Mouse (Mus musculus) right cerebral cortex, postnatal 14 days (tissue): ENCODE data around the gene Psmg4.

Experiments
- DNase-seq: peaks from one replicate; pipeline ENCODE4 v3.0.0; 2022

Psmg4 gene

DNA sequence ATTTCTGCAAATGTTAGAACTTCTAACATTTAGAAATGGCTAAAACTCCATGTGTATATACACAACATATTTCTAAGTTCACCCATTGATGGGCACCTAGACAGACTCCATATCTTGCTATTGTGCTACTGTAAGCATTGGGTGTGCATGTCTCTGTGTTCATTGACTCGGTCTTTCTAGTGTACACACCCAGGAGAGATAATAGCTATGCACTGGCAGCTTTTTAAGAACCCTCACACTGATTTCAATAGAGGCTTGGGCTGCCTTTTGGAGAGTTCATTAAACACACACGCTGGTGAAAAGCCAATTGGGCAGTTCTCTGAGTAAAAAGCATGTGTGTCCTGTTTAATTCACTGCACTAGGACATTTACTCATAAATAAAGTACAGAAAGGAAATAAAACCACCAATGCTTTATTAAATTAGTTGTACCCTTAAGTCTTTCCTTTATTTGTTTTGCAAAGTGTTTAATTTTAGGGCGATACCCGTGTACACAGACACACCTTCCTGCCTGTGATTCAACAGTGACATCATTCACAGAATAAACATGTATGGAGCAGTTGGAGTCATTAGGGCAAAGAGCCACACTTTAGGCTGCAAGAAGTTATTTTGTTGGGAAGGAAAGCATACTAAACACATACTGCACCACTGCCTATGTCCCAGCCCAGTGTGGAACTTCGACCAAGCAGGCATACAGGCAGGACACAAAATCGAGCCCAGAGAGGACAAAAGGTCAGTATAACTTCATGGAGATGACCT is 45.1 kb downstream of the Psmg4 start:
- DNase-seq, result no peak

DNA sequence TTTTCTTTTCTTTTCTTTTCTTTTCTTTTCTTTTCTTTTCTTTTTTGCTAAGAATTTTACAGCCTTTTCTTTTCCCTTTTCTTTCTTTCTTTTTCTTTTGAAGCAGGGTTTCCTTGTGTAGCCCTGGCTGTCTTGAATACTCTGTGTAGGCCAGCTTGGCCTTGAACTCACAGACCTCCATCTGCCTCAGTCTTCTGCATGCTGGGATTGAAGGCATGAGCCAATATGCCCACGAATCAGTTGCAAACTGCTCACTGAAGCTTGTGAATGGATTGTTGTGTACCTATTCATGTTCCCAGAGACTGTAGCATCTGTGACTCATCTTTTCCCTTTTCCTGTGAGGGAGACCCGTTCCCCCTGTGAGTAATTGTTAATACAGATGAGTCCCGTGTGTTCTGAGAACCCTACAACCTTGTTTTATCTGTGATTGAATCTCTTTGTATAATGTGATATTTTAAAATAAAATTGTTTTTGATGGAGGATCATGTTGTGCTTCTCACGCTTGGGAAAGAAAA is 48.6 kb downstream of the Psmg4 start:
- DNase-seq, result no peak

DNA sequence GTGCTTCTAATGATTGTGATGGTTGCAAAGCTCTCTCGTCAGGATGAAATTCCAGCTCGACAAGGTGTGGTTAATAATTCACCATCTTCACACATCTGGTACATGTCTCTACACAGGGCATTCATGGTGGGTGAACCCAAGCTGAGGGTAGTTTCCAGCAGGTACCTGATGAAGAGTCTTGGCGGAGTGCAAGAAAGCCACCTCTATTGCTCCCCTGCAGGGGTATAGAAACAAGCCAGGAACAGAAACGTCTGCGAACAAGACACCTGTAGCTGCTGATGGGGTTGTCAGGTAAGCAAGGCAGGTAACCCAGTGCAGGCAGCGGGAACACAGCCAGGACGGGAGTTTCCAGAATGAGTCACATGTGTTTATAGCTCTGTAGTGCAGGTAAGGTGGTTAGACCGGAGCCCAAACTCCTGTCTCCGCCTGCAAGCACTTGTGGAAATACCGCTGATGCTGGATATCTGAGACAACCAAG is 50.0 kb downstream of the Psmg4 start:
- DNase-seq, result no peak

DNA sequence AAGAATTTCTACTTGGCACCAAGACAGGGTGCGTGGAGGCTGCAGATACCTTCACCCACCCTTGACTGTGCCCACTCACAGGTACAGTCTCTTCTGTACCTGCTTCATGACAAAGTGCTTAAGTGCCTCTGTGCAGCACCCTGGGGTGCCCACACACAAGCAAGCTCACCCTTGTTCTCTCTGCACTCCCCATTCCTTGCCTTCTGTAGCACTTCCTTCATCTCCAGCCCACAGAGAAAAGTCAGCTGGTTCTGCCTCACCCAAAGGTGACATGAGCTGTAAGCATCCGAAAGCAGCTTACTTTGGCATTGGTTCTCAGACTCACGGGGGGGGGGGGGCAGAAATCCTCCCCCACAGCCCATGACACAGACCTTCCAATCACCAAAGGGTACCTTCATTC is 52.1 kb downstream of the Psmg4 start:
- no peak for DNase-seq

DNA sequence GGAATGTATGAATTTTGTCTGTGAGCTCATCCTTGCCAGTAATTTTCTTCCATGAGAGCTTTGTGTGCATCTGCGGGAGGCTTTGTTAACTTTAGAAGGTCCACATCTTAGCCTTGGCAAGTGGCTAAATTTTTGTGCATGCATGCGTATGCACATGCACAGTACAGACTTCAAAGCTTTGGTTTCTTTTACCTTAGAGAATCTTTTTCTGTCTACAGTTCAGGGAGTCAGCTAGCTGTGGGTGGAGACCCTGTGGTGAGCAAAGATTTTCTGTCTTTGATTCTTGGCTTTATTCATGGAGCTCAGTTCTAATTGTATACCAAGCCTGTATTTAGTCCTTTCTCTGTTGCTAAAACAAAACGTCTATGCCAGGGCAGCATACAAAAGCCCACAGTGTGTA is 56.0 kb downstream of the Psmg4 start:
- DNase-seq, result no peak

DNA sequence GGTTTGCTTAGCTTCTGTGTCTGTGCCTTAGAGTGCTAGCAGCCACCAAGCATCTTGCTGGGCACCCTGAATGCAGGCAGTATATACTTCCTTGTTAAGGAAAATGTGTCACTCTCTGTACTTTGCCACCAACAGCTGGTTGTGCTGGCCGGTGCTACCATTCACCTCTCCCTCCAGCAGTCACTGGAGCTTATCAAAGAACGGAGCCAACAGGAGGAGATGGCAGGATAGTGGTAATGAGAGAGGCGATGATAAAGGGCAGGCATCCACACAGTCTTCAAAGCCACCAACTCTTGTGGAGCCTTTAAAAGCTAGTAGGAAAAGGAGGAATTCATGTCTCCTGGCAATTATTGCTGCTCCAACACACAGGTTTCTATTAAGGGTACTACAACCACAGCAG is 57.0 kb downstream of the Psmg4 start:
- no peak for DNase-seq

DNA sequence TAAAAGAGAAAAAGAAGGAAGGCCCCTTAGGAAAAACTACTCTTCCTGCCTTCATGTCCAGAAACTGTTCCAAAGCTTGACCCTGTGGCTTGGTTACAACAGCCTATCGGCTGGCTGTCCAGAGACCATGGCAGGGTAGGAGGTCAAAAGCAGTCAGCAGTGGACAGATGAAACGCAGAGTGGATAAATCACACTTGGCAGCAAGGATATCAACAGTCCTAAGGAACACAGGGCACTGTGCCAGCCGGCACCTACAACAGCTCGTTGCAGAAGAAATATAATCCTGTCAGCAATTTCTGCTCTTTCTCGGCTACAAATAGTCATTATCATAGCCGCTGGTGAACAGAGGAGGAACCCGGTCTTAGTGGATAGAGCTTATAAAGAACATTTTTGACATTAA is 60.2 kb downstream of the Psmg4 start:
- DNase-seq, result peak; percentile 38

DNA sequence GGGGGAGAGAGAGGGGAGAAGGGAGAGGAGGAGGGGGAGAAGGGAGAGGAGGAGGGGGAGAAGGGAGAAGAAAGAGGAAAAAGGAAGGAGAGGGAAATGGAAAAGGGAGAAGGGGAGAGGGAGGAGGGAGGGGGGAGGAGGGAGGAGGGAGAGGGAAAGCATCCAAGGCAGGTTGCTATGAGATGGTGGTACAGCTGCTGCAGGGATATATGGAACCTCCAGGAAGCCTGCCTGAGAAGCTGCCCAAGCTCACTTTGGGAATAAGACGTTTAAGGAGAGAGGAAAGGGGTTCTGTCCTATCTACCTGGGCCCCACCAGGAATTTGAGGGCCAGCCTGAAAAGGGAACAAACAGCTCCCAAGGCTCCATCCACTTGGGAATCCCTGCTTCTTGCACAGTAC is 64.2 kb downstream of the Psmg4 start:
- no peak for DNase-seq
